Mouse (Mus musculus) E14TG2a.4 (cell line): ENCODE results near the gene Gm6793.

Source experiments
- CTCF ChIP-seq: conservative IDR thresholded peaks from 2 replicates; pipeline ENCODE4 v1.5.1; 2014; ENCODE audit warnings: low read length
- NANOG ChIP-seq: IDR thresholded peaks from 2 replicates; pipeline ENCODE4 v1.6.1; 2014; ENCODE audit warnings: borderline replicate concordance, low read length, mixed read lengths
- POU5F1 ChIP-seq: IDR thresholded peaks from 2 replicates; pipeline ENCODE4 v1.6.1; 2014; ENCODE audit warnings: low read length, borderline replicate concordance

DNA sequence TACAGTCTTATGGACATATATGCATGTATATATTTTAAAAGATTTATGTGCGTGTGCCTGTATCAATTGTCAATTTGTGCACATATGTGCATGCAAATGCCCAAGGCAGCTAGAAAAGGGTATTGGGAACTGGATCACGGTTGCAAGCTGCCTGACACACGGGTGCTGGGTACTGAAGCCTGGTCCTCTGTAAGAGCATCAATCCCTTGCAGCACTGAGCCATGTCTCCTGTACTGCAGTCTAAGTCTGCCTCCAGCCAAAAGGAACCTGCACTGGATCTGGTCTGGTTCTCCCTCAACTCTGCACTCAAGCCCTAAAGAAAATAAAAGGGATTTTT lies 22.2 kb downstream of the Gm6793 start:
- TF ChIP-seq CTCF: no peak
- TF ChIP-seq POU5F1: no peak
- TF ChIP-seq NANOG: no peak
